Mouse (Mus musculus): ENCODE results near the gene Lpar1. TPM values are rescaled to one million over a fixed set of nuclear protein-coding genes. Genes with fewer than 3 reads are reported as not detected.
"Not testable (repeated sequence)": the region's sequence is repeated elsewhere in the genome, so short reads cannot be mapped to it uniquely, and the experiment has no call there.

Lpar1 gene
- polyA plus RNA-seq, 1 experiment from 2014 or later, result 37.4 TPM

DNA sequence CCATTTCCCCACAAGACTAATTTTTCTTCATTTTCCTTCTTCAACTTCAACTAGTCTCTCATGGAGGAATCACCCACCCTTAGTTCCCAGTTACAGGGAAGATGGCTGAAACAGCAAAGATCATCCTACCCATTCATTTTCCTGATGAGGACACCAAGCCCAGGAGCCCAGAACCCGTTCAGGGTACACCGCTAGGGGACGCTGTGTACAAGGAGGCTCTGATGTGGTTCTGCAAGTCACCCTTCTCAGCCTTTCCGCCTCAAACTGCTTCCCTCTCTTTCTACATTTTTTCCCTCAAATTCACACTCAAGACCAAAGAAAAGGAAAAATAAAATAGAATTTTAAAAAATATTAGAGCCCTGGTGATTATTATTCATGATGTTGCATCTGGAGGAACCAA lies 1.9 kb downstream of the Lpar1 start:
- peak overlapping the region; percentile 80; the same call in 1 of the 2 replicates for H3K27ac ChIP-seq (ENCODE audit: low read depth, low read length)
- H3K36me3 ChIP-seq (ENCODE audit: control insufficient read depth, insufficient read depth, low read length), result no peaks in the 10 kb centered on the region; the same call in 1 of the 2 replicates
- H3K4me1 ChIP-seq (ENCODE audit: control insufficient read depth, insufficient read depth, low read length), result peaks cover 5% of the 10 kb centered on the region; the same call in 1 of the 2 replicates
- peak overlapping the region; percentile 81; the same call in 1 of the 2 replicates for H3K9ac ChIP-seq (ENCODE audit: low read depth, low read length)
- no peaks in the 10 kb centered on the region for H3K9me3 ChIP-seq (ENCODE audit: control insufficient read depth, low read length)
- no peaks in the 10 kb centered on the region for H3K27me3 ChIP-seq (ENCODE audit: control insufficient read depth, insufficient read depth, low read length)
- peak overlapping the region; percentile 93 for H3K4me2 ChIP-seq (replicated peaks; ENCODE audit: low read depth, low read length)
- WGBS, result 8% methylated on average over 4 of the region's 4 CpGs
- no peak for ATAC-seq (ENCODE audit: low FRiP score, low TSS enrichment)
- H3K4me3 ChIP-seq (ENCODE audit: low read length), result peak overlapping the region; percentile 73; the same call in 1 of the 2 replicates

DNA sequence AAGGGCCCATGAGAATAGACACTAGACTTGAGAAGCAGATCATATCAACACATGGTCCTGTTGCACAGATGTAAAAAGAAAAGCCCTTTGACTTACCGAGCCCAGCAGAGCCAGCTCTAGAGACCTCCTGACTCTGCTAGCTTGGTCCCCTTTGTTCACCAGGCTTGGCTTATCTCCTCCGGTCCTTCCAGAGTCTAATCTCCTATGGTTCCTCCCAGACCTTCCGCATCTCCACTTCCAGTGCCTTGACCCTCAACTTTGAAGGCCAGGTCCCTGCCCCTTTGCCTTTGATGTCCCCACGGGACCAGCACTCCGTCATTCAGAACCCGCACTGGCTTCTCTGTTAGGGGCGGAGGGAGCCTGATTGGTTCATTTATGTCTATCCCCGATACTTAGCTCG lies 6.0 kb downstream of the Lpar1 start:
- Histone ChIP-seq H3K27ac (ENCODE audit: low read depth, low read length) (no peak overlapping the region), H3K4me2 (replicated peaks; ENCODE audit: low read depth, low read length) (no peak overlapping the region), H3K4me3 (ENCODE audit: low read length) (no peak overlapping the region), H3K9ac (ENCODE audit: low read depth, low read length) (no peak overlapping the region), H3K4me1 (ENCODE audit: control insufficient read depth, insufficient read depth, low read length) (peaks cover 12% of the 10 kb centered on the region), H3K36me3 (ENCODE audit: control insufficient read depth, insufficient read depth, low read length) (no peaks in the 10 kb centered on the region; the same call in 1 of the 2 replicates), H3K9me3 (ENCODE audit: control insufficient read depth, low read length) (no peaks in the 10 kb centered on the region), H3K27me3 (ENCODE audit: control insufficient read depth, insufficient read depth, low read length) (no peaks in the 10 kb centered on the region)
- no peak for ATAC-seq (ENCODE audit: low FRiP score, low TSS enrichment)
- WGBS, result 67% methylated on average over 9 of the region's 9 CpGs

DNA sequence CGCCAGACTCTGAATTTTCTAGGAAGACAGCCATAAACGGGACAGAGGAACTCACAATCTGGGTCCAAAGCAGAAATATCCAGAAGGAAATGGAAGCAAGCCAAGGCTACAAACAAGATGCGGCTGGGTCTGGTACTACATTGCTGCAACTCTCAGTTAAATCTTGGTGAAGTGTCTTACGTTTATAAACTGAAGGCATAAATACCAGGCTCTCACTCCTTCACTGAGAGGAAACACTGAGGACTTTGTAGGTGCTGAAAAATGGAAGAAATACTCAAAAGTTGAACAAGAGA lies 6.5 kb downstream of the Lpar1 start:
- Histone ChIP-seq H3K4me3 (ENCODE audit: low read length) (no peak overlapping the region), H3K27ac (ENCODE audit: low read depth, low read length) (no peak overlapping the region), H3K36me3 (ENCODE audit: control insufficient read depth, insufficient read depth, low read length) (no peaks in the 10 kb centered on the region; the same call in 1 of the 2 replicates), H3K4me1 (ENCODE audit: control insufficient read depth, insufficient read depth, low read length) (peaks cover 12% of the 10 kb centered on the region), H3K9me3 (ENCODE audit: control insufficient read depth, low read length) (no peaks in the 10 kb centered on the region), H3K9ac (ENCODE audit: low read depth, low read length) (no peak overlapping the region), H3K4me2 (replicated peaks; ENCODE audit: low read depth, low read length) (no peak overlapping the region), H3K27me3 (ENCODE audit: control insufficient read depth, insufficient read depth, low read length) (no peaks in the 10 kb centered on the region)
- ATAC-seq (ENCODE audit: low FRiP score, low TSS enrichment), result no peak
- 61% methylated on average over 4 of the region's 4 CpGs for WGBS

- no peak; the same call in 1 of the 2 replicates for ATAC-seq (ENCODE audit: low FRiP score, low TSS enrichment)
- H3K9ac ChIP-seq (ENCODE audit: low read depth, low read length), result no peak overlapping the region
- 0 out of 2 replicates have a peak overlapping the region, but pooled peaks have one; percentile 1 for H3K27ac ChIP-seq (ENCODE audit: low read depth, low read length)
- no peak overlapping the region for H3K4me2 ChIP-seq (replicated peaks; ENCODE audit: low read depth, low read length)
- H3K36me3 ChIP-seq (ENCODE audit: control insufficient read depth, insufficient read depth, low read length), result no peaks in the 10 kb centered on the region; the same call in 1 of the 2 replicates
- H3K27me3 ChIP-seq (ENCODE audit: control insufficient read depth, insufficient read depth, low read length), result no peaks in the 10 kb centered on the region
- no peak overlapping the region for H3K4me3 ChIP-seq (ENCODE audit: low read length)
- no peaks in the 10 kb centered on the region for H3K9me3 ChIP-seq (ENCODE audit: control insufficient read depth, low read length)
- WGBS, result 37% methylated on average over 11 of the region's 11 CpGs
- peaks cover 12% of the 10 kb centered on the region for H3K4me1 ChIP-seq (ENCODE audit: control insufficient read depth, insufficient read depth, low read length)
Observed at GRCm38 (mm10) chr4:58546441-58547272, 7.0 kb downstream of the Lpar1 start.

DNA sequence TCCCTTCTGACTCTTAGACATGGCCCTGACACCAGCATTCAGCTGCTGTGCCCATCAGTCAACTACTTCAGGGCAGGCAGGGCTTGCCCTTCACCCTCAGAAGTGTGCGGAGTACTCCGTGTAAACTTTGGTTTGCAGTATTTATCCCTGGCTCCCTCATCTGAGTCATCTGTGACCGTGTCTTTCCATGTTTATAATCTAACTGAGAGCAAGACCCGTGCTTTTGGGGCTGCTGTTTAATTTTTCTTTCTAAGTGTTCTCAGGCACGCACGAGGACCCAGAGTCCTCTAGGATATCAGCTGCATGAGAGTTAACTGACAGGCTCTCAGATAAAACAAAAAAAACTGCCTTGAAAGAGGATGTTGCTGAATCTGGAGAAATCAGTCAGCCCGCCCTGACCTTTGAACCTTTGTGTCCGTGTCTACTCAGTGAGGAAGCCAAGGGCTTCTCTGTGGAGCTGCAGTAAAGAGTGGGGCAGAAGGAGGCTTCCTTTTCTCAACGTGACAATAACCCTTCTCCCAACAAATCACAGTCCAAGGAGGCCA lies 7.7 kb downstream of the Lpar1 start:
- Histone ChIP-seq H3K27me3 (ENCODE audit: control insufficient read depth, insufficient read depth, low read length) (no peaks in the 10 kb centered on the region), H3K27ac (ENCODE audit: low read depth, low read length) (peak overlapping the region; percentile 59; the same call in 1 of the 2 replicates), H3K4me2 (replicated peaks; ENCODE audit: low read depth, low read length) (no peak overlapping the region), H3K4me3 (ENCODE audit: low read length) (no peak overlapping the region), H3K9me3 (ENCODE audit: control insufficient read depth, low read length) (no peaks in the 10 kb centered on the region), H3K9ac (ENCODE audit: low read depth, low read length) (no peak overlapping the region), H3K36me3 (ENCODE audit: control insufficient read depth, insufficient read depth, low read length) (no peaks in the 10 kb centered on the region; the same call in 1 of the 2 replicates), H3K4me1 (ENCODE audit: control insufficient read depth, insufficient read depth, low read length) (peaks cover 12% of the 10 kb centered on the region)
- peak; percentile 84 for ATAC-seq (ENCODE audit: low FRiP score, low TSS enrichment)
- WGBS, result 31% methylated on average over 9 of the region's 9 CpGs

GRCm38 (mm10) chr4:58543171-58543570 lies 10.5 kb downstream of the Lpar1 start:
- H3K9ac ChIP-seq (ENCODE audit: low read depth, low read length), result no peak overlapping the region
- H3K4me2 ChIP-seq (replicated peaks; ENCODE audit: low read depth, low read length), result no peak overlapping the region
- no peak overlapping the region for H3K4me3 ChIP-seq (ENCODE audit: low read length)
- H3K27me3 ChIP-seq (ENCODE audit: control insufficient read depth, insufficient read depth, low read length), result no peaks in the 10 kb centered on the region
- no peak overlapping the region for H3K27ac ChIP-seq (ENCODE audit: low read depth, low read length)
- no peak for ATAC-seq (ENCODE audit: low FRiP score, low TSS enrichment)
- peaks cover 12% of the 10 kb centered on the region for H3K4me1 ChIP-seq (ENCODE audit: control insufficient read depth, insufficient read depth, low read length)
- no peaks in the 10 kb centered on the region; the same call in 1 of the 2 replicates for H3K36me3 ChIP-seq (ENCODE audit: control insufficient read depth, insufficient read depth, low read length)
- H3K9me3 ChIP-seq (ENCODE audit: control insufficient read depth, low read length), result no peaks in the 10 kb centered on the region
- WGBS, result 89% methylated on average over 3 of the region's 3 CpGs

DNA sequence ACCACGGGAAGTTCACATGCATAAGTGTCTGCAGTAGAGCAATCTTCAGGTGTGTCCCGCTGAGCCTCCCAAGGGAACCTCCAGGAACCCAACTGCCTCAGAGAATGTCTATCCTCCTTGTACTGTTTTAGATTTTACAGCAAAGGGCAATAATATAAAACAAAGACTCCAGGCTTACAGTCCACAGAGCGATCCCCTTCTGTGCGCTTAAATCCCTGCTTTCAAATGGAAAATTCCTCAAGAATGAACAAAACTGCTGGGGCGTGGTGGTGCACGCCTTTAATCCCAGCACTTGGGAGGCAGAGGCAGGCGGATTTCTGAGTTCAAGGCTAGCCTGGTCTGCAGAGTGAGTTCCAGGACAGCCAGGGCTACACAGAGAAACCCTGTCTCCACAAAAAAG lies 11.0 kb downstream of the Lpar1 start:
- not testable (repeated sequence) for H3K9ac ChIP-seq (ENCODE audit: low read depth, low read length); H3K4me3 ChIP-seq (ENCODE audit: low read length); ATAC-seq (ENCODE audit: low FRiP score, low TSS enrichment); H3K36me3 ChIP-seq (ENCODE audit: control insufficient read depth, insufficient read depth, low read length); H3K9me3 ChIP-seq (ENCODE audit: control insufficient read depth, low read length); H3K27me3 ChIP-seq (ENCODE audit: control insufficient read depth, insufficient read depth, low read length); H3K4me2 ChIP-seq (replicated peaks; ENCODE audit: low read depth, low read length); H3K27ac ChIP-seq (ENCODE audit: low read depth, low read length)
- peaks cover 12% of the 10 kb centered on the region for H3K4me1 ChIP-seq (ENCODE audit: control insufficient read depth, insufficient read depth, low read length)
- WGBS, result 95% methylated on average over 7 of the region's 7 CpGs

- no peaks in the 10 kb centered on the region for H3K27me3 ChIP-seq (ENCODE audit: control insufficient read depth, insufficient read depth, low read length)
- H3K4me2 ChIP-seq (replicated peaks; ENCODE audit: low read depth, low read length), result no peak overlapping the region
- no peak overlapping the region for H3K9ac ChIP-seq (ENCODE audit: low read depth, low read length)
- no peak overlapping the region for H3K27ac ChIP-seq (ENCODE audit: low read depth, low read length)
- no peaks in the 10 kb centered on the region for H3K36me3 ChIP-seq (ENCODE audit: control insufficient read depth, insufficient read depth, low read length)
- H3K4me1 ChIP-seq (ENCODE audit: control insufficient read depth, insufficient read depth, low read length), result peaks cover 3% of the 10 kb centered on the region; the same call in 1 of the 2 replicates
- H3K9me3 ChIP-seq (ENCODE audit: control insufficient read depth, low read length), result no peaks in the 10 kb centered on the region
- no peak overlapping the region for H3K4me3 ChIP-seq (ENCODE audit: low read length)
- WGBS, result 92% methylated on average over 3 of the region's 3 CpGs
- ATAC-seq (ENCODE audit: low FRiP score, low TSS enrichment), result no peak
Observed at GRCm38 (mm10) chr4:58540841-58541240, 12.9 kb downstream of the Lpar1 start.

DNA sequence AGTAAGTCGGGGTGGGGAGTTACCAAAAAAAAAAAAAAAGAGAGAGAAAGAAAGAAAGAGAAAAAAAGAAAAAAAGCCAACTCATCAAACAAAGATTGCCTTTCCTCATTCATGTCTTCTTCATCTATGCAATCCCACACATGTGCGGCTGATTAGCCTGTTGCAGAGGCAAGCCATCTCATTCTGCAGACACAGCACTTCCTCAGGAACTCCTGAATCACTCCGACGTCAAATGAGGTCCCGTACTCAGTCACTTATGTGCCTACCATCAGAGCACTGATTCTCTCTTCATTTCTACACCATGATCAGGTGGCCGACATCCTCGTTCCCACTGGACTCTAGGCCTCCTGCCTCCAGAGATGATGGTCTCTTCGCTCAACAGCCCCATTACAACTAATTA lies 13.3 kb downstream of the Lpar1 start:
- H3K36me3 ChIP-seq (ENCODE audit: control insufficient read depth, insufficient read depth, low read length), result no peaks in the 10 kb centered on the region
- 84% methylated on average over 8 of the region's 8 CpGs for WGBS
- H3K4me2 ChIP-seq (replicated peaks; ENCODE audit: low read depth, low read length), result no peak overlapping the region
- H3K4me1 ChIP-seq (ENCODE audit: control insufficient read depth, insufficient read depth, low read length), result no peaks in the 10 kb centered on the region
- H3K27me3 ChIP-seq (ENCODE audit: control insufficient read depth, insufficient read depth, low read length), result no peaks in the 10 kb centered on the region
- H3K9ac ChIP-seq (ENCODE audit: low read depth, low read length), result no peak overlapping the region
- ATAC-seq (ENCODE audit: low FRiP score, low TSS enrichment), result no peak
- no peak overlapping the region for H3K4me3 ChIP-seq (ENCODE audit: low read length)
- no peak overlapping the region for H3K27ac ChIP-seq (ENCODE audit: low read depth, low read length)
- no peaks in the 10 kb centered on the region for H3K9me3 ChIP-seq (ENCODE audit: control insufficient read depth, low read length)

Data from kidney, embryonic 14.5 days (tissue).